Mouse (Mus musculus) ovary, adult 18-20 months (tissue): ENCODE data around the gene Snx8.
"Not testable (repeated sequence)": the region's sequence is repeated elsewhere in the genome, so short reads cannot be mapped to it uniquely, and the experiment has no call there.

Source experiments
- DNase-seq: peaks from one replicate; pipeline ENCODE4 v3.0.0; 2022; ENCODE audit warnings: low spot score, mixed read lengths

Gene Snx8

DNA sequence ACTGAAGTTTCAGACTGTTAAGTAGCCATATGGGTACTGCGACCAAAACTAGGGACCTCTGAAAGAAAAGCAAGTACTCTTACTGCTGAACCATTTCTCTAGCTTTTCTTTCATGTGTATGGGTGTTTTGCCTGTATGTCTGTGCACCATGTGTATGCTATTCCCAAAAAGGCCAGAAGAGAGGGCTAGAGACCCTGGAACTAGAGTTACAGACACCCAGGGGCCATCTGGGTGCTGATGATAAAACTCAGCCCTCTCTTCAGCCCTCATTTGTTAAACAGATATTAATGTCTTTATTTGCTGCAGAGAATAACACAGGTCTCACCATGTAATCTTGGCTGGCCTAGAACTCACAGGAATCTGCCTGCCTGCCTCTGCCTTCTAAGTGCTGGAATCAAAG lies 4.6 kb downstream of the Snx8 start:
- no peak for DNase-seq

DNA sequence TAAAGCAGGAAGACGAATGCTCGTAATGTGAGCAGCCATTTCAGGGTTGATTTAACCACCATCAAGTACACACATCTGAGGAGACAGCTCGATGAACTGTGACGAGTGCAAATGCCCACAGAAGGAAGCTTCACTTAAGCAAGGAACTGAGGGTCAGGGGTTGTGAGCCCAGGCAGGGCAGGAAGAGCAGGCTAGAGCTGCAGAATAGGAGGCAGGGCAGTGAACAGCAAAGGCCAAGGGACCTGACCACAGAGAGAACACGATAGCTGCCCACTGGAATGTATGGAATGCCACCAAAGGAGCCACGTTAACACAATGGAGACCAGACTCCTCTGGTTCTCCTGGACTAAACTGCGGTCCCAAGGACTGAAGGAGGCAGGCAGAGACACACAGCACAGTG lies 5.5 kb downstream of the Snx8 start:
- DNase-seq = no peak

DNA sequence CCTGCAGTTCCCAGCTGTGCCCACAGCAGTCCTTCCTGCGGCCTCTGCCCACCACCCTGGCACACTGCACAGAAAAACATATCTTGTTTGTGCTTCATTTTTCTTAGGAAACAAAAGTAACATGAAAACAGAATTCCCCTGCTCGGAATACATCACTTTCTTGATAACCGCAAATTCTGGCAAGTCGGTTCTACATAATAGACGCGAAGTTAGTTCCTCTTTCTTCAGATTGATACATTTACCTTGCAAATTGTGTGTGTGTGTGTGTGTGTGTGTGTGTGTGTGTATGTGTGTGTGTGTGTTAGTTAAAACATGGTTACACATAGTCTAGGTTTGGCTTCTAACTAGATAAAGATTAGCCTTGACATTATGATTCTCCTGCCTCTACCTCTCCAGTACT lies 6.4 kb downstream of the Snx8 start:
- no peak for DNase-seq

DNA sequence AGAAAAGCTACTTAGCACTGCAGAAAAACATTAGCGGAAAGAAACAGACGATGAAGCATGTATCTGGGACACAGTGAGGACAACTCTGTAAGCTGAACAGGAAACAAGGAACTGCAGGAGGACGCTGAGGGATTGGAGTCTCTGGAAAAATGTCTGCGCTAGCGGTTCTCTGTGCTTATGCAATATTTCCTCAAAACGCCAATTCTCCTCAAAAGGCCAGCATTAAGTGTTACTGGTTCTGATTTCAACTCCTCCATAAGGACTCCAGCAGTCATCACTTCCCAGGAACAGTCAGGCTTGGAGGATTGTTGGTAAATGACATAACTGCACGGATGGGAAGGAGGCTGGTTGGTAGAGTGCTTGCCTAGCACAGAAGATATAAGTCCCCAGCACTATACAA lies 7.9 kb downstream of the Snx8 start:
- DNase-seq = no peak

DNA sequence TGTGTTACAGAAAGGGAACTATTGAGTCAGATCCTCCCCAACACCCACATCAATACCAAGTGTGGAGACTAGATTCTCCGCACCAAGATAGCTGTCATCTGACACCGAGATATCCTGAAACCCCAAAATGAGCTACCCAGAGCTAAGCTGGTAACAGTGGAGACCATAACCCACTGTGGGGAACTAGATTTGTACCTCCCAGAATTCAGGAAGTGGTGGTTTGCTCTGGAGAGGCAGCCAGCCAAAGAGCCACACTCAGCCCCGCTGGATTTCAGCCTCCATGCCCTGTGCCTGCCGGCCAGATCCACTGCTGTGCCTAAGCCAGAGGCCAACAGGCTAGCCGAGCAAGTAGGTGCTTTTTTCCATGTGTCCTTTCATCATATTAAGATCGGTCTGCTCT lies 9.8 kb downstream of the Snx8 start:
- DNase-seq = no peak

DNA sequence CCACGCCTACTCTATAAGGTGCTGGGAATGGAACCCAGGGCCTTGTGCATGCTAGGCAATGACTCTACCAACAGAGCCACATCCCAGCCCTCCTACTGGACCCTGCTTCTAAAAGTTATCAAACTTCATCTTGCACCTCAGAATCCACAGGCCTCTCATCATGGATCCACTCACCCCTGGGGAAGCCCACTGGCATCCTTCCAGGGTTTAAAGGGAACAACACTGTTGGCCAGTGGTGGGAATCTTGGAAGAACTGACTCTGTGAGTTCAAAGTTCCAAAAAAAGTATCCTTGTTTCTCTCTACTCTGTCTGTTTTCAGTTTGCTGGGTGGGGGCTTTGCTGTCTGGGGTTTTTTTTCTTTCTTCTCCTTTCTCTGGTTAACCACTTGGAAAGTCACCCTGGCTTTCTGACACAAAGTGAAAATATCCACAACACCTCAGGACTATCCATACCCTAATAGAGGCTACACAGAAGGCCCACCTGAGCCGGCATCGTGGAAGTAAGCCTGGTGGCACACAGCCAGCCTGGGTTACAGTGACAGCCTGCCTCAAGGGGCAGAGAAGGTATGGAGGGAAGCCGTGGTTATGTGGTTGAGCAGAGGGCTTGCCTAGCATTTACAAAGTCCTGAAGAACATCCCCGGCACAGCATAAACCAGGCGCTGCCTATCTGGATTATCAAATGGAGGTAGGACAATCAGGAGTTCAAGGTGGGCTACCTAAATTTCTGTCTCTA lies 10.8 kb downstream of the Snx8 start:
- DNase-seq = no peak

DNA sequence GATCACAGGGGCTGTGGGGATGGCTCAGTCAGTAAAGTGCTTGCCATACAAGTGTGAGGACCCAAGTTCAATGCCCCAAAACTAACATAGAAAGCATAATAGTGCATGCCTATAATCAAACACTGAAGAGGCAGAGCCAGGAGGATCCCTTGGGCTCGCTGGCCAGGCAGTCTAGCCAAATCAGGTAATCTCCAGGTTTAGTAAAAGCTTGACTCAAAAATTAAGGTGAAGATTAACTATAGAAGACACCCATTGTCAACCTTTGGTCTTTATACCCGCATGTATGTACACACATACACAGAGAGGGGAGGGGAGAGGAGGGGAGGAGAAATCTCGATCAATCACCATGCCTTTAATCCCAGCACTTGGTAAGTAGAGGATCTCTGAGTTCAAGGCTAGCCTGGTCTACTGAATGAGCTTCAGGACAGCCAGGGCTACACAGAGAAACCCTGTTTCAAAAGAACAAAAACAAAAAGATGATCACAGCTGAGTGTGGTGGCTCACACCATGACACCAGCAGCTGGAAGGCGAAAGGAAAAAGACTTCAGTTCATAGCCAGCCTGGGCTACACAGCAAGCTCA lies 13.7 kb downstream of the Snx8 start:
- DNase-seq = no peak

DNA sequence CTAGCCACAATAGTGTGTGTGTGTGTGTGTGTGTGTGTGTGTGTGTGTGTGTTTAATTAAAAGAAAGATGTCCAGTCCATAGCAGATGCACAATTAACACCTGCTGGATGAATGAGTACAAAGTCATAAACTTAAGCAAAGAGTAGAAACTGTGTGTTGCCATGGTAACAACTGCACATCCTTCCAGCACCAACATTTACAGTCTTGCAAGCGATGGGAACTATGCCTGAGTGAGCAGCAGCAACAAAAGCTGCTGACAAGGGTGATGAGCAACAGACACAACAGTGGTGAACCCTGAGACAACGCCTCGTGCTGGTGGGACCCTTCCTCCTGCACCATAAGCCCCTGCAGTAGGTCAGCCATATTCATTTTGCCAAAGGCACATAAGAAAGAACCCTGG lies 14.8 kb downstream of the Snx8 start:
- no peak for DNase-seq

DNA sequence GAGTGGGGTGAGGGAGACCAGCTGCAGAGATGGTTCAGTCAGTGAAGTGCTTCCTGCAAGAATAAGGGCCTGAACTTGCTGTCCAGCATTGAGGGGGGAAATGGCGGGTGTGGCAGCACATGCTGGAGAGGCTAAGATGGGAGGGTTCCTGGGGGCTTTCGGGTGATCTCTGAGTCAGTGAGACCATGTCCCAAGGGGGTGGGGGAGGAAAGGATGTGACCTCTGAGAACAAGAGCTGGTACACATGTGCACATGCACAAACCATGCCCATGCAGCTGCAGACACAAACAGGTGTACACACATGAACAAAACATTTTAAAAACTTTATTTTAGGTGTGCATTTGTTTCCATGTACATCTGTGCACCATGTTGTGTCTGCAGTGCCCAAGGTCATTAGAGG lies 15.4 kb downstream of the Snx8 start:
- DNase-seq = no peak

DNA sequence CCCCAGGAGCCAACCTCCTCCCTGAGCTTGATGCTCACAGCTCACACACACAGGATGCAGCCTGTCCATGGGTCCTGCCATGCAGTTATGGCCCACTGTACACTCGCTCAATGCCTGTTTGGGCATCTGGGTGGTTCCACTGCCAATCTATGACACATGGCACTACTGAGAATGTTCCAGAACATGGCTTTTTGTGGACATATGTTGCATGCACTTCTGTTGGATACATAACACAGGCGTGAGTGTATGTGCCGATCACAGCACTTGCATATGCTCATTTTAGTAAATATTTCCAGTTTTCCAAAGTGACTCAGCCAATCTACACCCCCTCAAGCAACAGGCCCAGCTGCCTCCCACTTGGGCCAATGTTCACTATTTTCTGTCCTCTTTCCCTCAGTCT lies 17.4 kb downstream of the Snx8 start:
- no peak for DNase-seq

DNA sequence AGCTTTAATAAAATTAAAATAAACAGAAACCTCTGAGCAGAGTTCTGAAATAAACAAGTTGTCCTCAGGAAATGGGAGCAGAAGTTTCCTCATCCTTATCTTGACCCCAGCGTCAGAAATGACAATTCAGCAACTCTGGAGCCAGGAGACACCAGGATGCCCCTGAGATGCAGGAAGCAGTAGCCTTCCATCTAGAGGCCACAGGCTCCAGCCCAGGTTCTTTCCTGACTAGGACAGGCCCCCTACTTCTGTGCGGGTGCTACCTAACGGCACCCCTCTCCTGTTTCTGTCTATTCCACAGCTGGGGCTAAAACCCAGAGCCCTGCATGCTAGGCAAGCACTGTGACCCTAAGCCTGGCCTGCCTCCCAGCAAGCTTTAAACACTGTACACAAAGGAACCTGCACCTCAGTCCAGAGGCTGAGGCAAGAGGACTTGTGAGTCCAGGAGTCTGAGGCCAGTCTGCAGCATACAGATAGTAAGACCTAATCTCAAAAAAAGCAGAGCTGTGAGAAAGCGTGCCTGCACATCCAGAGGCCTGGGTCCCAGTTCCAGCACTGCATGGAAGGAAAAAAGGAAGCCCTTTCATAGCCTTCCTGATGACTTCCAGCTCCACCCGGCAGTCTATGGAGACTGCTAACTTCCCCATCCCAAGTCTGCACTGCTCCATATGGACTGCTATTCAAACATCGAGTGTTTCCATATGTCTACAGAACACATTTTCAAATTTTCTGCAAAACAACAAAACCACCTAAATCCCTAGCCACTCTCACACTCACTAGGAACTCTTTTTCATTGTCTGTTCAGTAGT lies 18.4 kb downstream of the Snx8 start:
- DNase-seq = no peak

DNA sequence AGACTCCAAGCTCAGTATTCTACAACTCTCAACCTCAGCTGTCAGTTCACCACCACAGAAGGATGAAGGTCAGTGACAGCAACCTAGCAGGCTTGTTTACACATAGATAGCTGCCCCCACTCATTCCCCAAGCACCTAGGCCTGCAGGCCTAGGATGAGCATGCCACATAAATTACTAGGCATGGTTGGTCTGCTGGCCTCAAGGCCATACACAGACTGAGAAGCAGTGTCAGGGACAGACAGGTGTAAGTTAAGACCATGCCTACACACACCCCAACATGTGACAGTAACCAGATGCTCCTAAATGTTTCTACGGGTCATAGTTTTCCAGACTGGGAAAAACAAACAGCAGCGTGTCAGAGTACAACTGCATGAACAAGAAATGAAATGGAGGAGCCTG lies 19.6 kb downstream of the Snx8 start:
- DNase-seq = no peak

DNA sequence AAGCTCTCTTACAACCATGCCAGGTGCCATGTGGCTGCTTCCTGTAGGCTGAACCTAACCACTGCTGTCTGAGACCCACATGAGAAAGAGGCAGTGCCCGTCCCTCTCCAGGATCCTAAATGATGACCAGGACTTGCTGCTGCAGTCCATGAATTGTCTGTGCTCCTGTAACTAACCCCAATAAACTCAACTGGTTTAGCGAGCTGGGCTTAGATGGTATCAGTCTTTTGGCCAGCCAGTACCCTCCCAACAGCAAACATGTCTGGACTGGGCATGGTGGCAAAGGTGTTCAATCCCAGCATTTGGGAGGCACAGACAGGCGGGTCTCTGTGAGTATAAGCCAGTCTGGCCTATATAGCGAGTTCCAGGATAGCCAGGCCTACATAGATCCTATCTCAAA lies 20.1 kb downstream of the Snx8 start:
- no peak for DNase-seq

DNA sequence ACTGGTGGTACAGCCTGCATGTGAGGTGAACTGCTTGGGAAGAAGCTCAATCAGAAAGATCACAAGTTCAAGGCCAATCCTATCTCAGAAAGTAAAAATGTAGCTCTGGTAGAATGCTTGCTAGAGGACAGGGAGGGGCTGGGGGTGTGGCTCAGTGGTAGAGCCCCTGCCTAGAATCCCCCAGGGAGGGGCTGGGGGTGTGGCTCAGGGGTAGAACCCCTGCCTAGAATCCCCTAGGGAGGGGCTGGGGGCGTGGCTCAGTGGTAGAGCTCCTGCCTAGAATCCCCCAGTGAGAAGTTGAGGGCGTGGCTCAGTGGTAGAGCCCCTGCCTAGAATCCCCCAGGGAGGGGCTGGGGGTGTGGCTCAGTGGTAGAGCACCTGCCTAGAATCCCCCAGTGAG lies 20.9 kb downstream of the Snx8 start:
- not testable (repeated sequence) for DNase-seq

DNA sequence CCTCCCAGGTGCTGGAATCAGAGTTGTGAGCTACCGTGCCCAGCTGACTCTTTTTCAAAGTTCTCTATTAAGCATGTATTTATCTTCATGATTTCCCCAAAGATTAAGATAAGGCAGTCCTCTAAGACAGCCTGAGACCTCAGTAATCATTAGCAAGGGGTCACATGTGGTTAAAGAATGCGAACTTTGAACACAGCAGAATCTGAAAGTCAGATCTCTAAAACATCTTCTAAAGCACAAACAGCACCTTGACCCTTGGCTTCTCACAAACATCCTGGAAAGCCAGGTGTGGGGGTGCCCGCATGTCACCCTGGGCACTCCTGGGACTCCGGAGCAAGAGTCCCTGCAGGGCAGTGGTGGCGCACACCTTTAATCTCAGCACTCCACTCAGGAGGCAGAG lies 24.6 kb downstream of the Snx8 start:
- no peak for DNase-seq

DNA sequence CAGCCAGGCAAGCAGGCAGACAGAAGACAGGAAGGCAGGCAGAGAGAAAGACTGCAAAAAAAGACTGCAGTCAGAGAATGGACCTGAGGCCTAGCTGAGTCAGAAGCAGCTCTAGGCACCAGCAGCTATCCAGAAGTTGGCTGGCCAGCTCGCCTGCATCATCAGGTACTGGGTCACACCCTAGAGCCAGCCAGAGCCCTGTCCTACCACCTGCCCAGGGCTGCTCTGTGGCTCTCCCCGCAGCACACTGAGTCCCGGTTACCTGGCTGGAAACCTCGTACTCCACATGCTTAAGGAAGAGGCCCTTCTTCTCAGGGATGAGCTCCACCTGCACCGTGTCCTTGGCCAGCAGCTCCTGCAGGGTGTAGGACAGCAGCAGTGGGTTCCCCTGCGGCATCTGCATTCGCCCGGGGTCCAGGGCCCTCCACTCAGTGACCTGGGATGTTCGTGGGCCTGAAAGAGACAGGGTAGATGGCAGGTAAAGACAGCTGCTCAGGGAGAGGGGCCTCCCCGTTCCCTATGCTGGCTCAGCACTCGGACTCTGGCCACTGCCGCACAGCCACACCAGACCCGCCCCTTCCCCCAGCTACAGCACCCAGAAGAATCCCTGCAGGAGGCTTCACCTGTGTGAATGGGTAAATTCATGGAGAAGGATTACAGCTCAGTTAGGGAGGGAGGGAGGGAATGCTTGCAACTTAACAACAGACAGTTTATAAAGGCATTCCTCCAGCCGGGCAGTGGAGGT lies 29.0 kb downstream of the Snx8 start:
- no peak for DNase-seq

DNA sequence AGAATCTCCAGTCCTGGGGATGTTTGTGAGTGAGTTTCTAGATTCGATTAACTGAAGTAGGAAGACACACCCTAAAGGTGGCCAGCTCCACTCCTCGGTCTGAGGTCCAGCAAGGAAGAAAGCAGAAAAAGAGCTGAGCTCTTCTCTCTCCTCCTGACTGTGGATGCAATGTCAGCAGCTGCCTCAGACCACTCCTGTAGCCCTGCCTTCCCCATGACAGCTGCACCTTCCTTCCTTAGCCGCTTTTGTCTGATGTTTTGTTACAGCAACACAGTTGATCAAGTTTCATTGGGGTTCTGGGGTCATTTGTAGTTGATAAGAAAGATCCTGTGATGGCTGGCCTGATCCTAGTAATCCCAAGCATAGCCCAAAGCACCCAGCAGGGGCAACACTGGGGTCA lies 31.6 kb downstream of the Snx8 start:
- DNase-seq = no peak

DNA sequence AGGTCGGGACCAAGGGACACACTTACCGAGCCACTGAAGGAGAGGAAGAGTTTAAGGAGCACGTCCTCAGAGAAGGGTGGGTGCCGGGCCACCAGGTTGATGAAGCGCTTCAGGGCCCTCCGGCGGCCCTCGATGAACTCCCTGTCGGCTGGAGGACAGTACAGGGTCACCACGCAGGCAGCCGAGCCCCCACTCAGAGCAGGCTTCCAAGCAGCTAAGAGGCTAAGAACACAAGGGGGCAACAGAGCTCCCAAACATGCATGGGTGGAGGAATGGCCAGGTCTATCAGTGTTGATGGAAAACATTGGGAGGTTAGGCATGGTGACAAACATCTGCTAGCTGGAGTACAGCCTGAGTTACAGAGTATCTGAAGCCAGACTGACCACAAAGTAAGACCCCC lies 33.1 kb downstream of the Snx8 start:
- DNase-seq = no peak

DNA sequence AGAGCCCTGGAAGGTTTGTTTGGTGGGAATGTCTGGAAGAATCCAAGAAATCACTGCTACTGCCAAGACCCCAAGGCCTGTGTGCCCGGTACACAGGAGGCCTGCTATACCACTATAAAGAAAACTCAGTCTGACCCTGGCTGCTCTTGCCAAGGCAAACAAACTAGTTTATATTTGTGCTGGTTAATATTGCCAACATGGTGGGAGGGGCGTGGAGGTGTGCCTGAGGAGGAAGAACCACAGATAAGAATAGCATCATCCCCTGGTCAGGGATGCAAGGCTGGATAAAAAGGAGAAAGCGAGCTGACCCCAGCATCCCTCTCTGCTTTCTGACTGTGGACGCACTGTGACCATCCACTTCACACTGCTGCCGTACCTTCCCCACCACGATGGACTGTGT lies 36.7 kb downstream of the Snx8 start:
- DNase-seq = no peak

DNA sequence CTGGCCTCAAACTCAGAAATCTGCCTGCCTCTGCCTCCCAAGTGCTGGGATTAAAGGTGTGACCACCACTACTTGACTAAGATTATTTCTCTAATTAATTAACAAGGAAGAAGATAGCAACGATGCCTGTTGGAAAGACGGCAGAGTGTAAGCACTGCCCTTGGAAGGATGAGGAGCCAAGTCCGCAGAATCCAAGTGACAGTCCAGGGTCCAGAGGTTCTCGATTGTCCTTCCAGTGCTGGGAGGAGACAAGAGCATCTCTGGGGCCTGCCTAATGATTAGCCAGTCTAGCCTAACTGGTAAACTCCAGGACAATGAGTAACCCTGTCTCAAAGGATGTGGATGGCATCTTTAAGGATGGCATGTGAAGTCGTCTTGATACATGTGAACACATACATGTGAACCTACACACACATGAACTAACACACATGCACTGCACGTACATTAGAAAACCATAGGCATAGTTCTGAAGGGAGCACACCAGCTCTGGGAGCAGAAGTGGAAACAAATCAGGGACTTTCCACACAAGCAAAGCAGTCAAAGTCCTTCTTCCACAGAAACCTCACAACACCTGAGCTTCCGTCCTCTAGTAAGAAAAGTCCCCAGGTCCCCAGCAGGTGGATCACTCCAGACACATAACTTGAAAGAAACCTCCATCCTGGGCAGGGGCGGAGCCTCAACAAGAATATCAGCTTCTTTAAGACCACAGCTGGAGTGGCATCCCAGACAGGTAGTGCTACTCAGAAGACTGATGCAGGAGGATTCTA lies 38.1 kb downstream of the Snx8 start:
- DNase-seq = no peak

DNA sequence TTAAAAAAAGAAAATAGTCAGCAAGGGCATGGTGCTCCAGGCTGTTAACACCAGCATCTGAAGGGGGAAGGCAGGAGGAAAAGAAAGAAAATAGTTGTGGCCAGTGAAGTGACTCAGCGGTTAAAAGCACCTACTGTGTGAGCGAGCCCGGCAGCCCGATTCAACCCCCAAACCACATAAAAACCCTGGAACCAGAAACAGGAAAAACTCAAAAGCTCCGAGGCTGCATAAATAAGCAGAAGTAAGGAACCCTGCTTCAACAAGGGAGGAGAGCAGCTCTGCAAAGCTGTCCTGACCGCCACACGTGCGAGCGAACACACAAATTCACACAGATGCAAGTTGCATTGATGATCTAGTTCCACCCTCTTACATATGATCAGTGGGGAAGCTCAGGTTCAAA lies 39.2 kb downstream of the Snx8 start:
- DNase-seq = no peak

DNA sequence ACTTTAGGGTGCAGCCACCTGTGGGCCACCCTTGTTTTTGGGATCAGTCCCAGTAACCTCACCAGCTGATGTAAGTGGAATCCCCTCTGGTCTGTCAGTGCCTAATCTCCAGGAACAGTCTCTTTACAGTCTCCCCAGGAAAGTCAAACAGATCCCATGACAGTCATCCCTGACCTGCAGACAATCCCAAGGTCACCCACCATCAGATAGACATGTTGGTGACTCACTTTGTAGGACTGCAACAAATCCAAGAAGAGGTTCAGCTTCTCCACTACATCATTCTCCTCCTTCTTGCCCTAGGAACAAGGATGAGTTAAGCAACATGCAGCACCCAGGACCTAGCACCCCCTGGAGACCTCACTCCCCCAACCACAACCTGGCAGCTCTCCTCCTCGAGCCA lies 43.0 kb downstream of the Snx8 start:
- DNase-seq = no peak
